Mouse (Mus musculus): Measurements from ENCODE around the gene Nos1.

GRCm38 (mm10) chr5:117969681-117970427 lies 189.0 kb downstream of the Nos1 start:
- no peak for TF ChIP-seq GATA1 (IDR thresholded peaks at IDR 0.05; ENCODE audit: low read length)
- TF ChIP-seq TAL1 (IDR thresholded peaks at IDR 0.05; ENCODE audit: low read length), result no peak

Data from erythroblast, embryonic 14.5 days (primary cell).